Mouse (Mus musculus) intestine, embryonic 16.5 days (tissue): ENCODE measurements around the gene Ntn4. TPM values are rescaled to one million over a fixed set of nuclear protein-coding genes. Genes with fewer than 3 reads are reported as not detected.

Source experiments
- ATAC-seq: fragments of 200-750 bp; cut with Nextera tagmentation; 2 replicates; pipeline ENCODE4 v1.8.0; 2017; ENCODE audit warnings: moderate TSS enrichment, moderate library complexity
- H3K27ac ChIP-seq: fragments of 300-500 bp; sonication (generic); 2 replicates; pipeline ENCODE4 v1.5.1; 2014; ENCODE audit warnings: mild to moderate bottlenecking, low read length
- H3K27me3 ChIP-seq: fragments of 300-500 bp; sonication (generic); replicated peaks from 2 replicates; pipeline ENCODE4 v1.6.1; 2014; ENCODE audit warnings: low read length, control low read depth, mixed read lengths; ENCODE audit not compliant: control insufficient read depth, insufficient read depth
- H3K36me3 ChIP-seq: fragments of 300-500 bp; sonication (generic); 2 replicates; pipeline ENCODE4 v1.6.1; 2014; ENCODE audit warnings: low read length, control low read depth; ENCODE audit not compliant: control insufficient read depth, insufficient read depth
- H3K4me1 ChIP-seq: fragments of 300-500 bp; sonication (generic); 2 replicates; pipeline ENCODE4 v1.6.1; 2014; ENCODE audit warnings: low read length, control low read depth, mixed read lengths; ENCODE audit not compliant: control insufficient read depth, insufficient read depth
- H3K4me2 ChIP-seq: fragments of 300-500 bp; sonication (generic); 2 replicates; pipeline ENCODE4 v1.6.1; 2014; ENCODE audit warnings: low read depth, low read length, control low read depth
- H3K4me3 ChIP-seq: fragments of 300-500 bp; sonication (generic); 2 replicates; pipeline ENCODE4 v1.5.1; 2014; ENCODE audit warnings: mild to moderate bottlenecking, low read length
- H3K9ac ChIP-seq: fragments of 300-500 bp; sonication (generic); 2 replicates; pipeline ENCODE4 v1.6.1; 2014; ENCODE audit warnings: low read depth, low read length
- H3K9me3 ChIP-seq: fragments of 300-500 bp; sonication (generic); 2 replicates; pipeline ENCODE4 v1.6.1; 2016; ENCODE audit warnings: low read length, control low read depth; ENCODE audit not compliant: control insufficient read depth
- WGBS: fragments of 180-500 bp; shearing (Covaris S2); extraction: QIAGEN DNeasy Blood & Tissue Kit; methylation state at CpG from one replicate; pipeline ENCODE4 v1.1.7; 2014; 5-methylcytosine and 5-hydroxymethylcytosine counted together
- polyA plus RNA-seq: library from polyadenylated mRNA; unstranded; fragments of >200 nt; fragmentation: Nextera tagmentation; extraction: Ambion mirVana; gene quantifications from 2 replicates; pipeline ENCODE4 v1.2.1, GENCODE M21; 2015

Ntn4 gene
- polyA plus RNA-seq = 0.22 and 0.23 TPM in 2 replicates

GRCm38 (mm10) chr10:93640521-93640952 is at the start of gene Ntn4:
Ntn4 (plus strand) TSS chr10:93640681.
- no peaks in the 10 kb centered on the region for H3K36me3 ChIP-seq
- H3K9me3 ChIP-seq = no peaks in the 10 kb centered on the region
- H3K27me3 ChIP-seq = 0 out of 2 replicates have a peak, but pooled peaks cover 6% of the 10 kb centered on the region
- peak within 1 kb of the TSS; percentile 79 for H3K4me3 ChIP-seq
- peaks cover 10% of the 10 kb centered on the region for H3K4me1 ChIP-seq
- H3K9ac ChIP-seq = peak within 1 kb of the TSS; percentile 74
- H3K27ac ChIP-seq = no peak within 1 kb of the TSS
- peak; percentile 38 for ATAC-seq
- peak within 1 kb of the TSS; percentile 100 for H3K4me2 ChIP-seq
- 6% methylated on average over 22 of the region's 30 CpGs for WGBS

GRCm38 (mm10) chr10:93592456-93592855 is 48.0 kb upstream of the Ntn4 start:
- H3K27ac ChIP-seq = no peak overlapping the region
- no peak for ATAC-seq
- H3K4me1 ChIP-seq = peaks cover 13% of the 10 kb centered on the region; the same call in 1 of the 2 replicates
- WGBS = 59% methylated on average over 12 of the region's 12 CpGs
- H3K27me3 ChIP-seq = no peaks in the 10 kb centered on the region
- H3K36me3 ChIP-seq = no peaks in the 10 kb centered on the region
- no peaks in the 10 kb centered on the region for H3K9me3 ChIP-seq
- no peak overlapping the region for H3K4me3 ChIP-seq
- no peak overlapping the region for H3K9ac ChIP-seq
- H3K4me2 ChIP-seq = no peak overlapping the region

- Histone ChIP-seq H3K9ac (peak overlapping the region; percentile 65), H3K4me3 (peak overlapping the region; percentile 49), H3K27me3 (no peaks in the 10 kb centered on the region), H3K9me3 (no peaks in the 10 kb centered on the region), H3K4me2 (peak overlapping the region; percentile 86), H3K4me1 (peaks cover 3% of the 10 kb centered on the region; the same call in 1 of the 2 replicates), H3K27ac (no peak overlapping the region), H3K36me3 (no peaks in the 10 kb centered on the region)
- peak; percentile 42; the same call in 1 of the 2 replicates for ATAC-seq
- WGBS = 1% methylated on average over 22 of the region's 22 CpGs
These were observed 46.4 kb upstream of the Ntn4 start for GRCm38 (mm10) chr10:93594022-93594482.

GRCm38 (mm10) chr10:93595831-93596230 is 44.6 kb upstream of the Ntn4 start:
- Histone ChIP-seq H3K27me3 (no peaks in the 10 kb centered on the region), H3K9me3 (no peaks in the 10 kb centered on the region), H3K9ac (no peak overlapping the region), H3K4me3 (no peak overlapping the region), H3K27ac (no peak overlapping the region), H3K4me2 (no peak overlapping the region), H3K4me1 (peaks cover 3% of the 10 kb centered on the region; the same call in 1 of the 2 replicates), H3K36me3 (no peaks in the 10 kb centered on the region)
- ATAC-seq = no peak
- 65% methylated on average over 4 of the region's 4 CpGs for WGBS

- no peaks in the 10 kb centered on the region for H3K9me3 ChIP-seq
- no peak for ATAC-seq
- H3K4me1 ChIP-seq = peaks cover 3% of the 10 kb centered on the region; the same call in 1 of the 2 replicates
- H3K27ac ChIP-seq = no peak overlapping the region
- H3K27me3 ChIP-seq = no peaks in the 10 kb centered on the region
- no peaks in the 10 kb centered on the region for H3K36me3 ChIP-seq
- no peak overlapping the region for H3K9ac ChIP-seq
- H3K4me3 ChIP-seq = no peak overlapping the region
- 80% methylated on average over 3 of the region's 3 CpGs for WGBS
- H3K4me2 ChIP-seq = no peak overlapping the region
These were observed 43.8 kb upstream of the Ntn4 start for GRCm38 (mm10) chr10:93596641-93597040.

- H3K4me2 ChIP-seq = no peak overlapping the region
- no peaks in the 10 kb centered on the region for H3K36me3 ChIP-seq
- no peak overlapping the region for H3K27ac ChIP-seq
- 87% methylated on average over 5 of the region's 5 CpGs for WGBS
- no peaks in the 10 kb centered on the region for H3K4me1 ChIP-seq
- H3K9ac ChIP-seq = no peak overlapping the region
- ATAC-seq = no peak
- H3K27me3 ChIP-seq = no peaks in the 10 kb centered on the region
- 0 out of 2 replicates have a peak, but pooled peaks cover 2% of the 10 kb centered on the region for H3K9me3 ChIP-seq
- no peak overlapping the region for H3K4me3 ChIP-seq
These were observed 38.2 kb upstream of the Ntn4 start for GRCm38 (mm10) chr10:93602309-93602708.

GRCm38 (mm10) chr10:93603256-93603655 is 37.2 kb upstream of the Ntn4 start:
- Histone ChIP-seq H3K27me3 (no peaks in the 10 kb centered on the region), H3K4me1 (no peaks in the 10 kb centered on the region), H3K36me3 (no peaks in the 10 kb centered on the region), H3K4me3 (no peak overlapping the region), H3K27ac (no peak overlapping the region), H3K9me3 (0 out of 2 replicates have a peak, but pooled peaks cover 2% of the 10 kb centered on the region), H3K4me2 (no peak overlapping the region), H3K9ac (no peak overlapping the region)
- no peak for ATAC-seq
- WGBS = 92% methylated on average over 1 of the region's 1 CpGs

- Histone ChIP-seq H3K27ac (no peak overlapping the region), H3K4me2 (no peak overlapping the region), H3K36me3 (no peaks in the 10 kb centered on the region), H3K9me3 (peaks cover 7% of the 10 kb centered on the region; the same call in 1 of the 2 replicates), H3K4me1 (no peaks in the 10 kb centered on the region), H3K9ac (no peak overlapping the region), H3K4me3 (no peak overlapping the region), H3K27me3 (no peaks in the 10 kb centered on the region)
- 85% methylated on average over 9 of the region's 9 CpGs for WGBS
- no peak for ATAC-seq
These were observed 34.2 kb upstream of the Ntn4 start for GRCm38 (mm10) chr10:93606326-93606725.

GRCm38 (mm10) chr10:93608051-93608450 is 32.4 kb upstream of the Ntn4 start:
- no peaks in the 10 kb centered on the region for H3K36me3 ChIP-seq
- WGBS = 51% methylated on average over 9 of the region's 9 CpGs
- H3K9ac ChIP-seq = no peak overlapping the region
- peaks cover 7% of the 10 kb centered on the region; the same call in 1 of the 2 replicates for H3K9me3 ChIP-seq
- H3K4me1 ChIP-seq = no peaks in the 10 kb centered on the region
- H3K4me3 ChIP-seq = no peak overlapping the region
- no peaks in the 10 kb centered on the region for H3K27me3 ChIP-seq
- no peak overlapping the region for H3K4me2 ChIP-seq
- no peak for ATAC-seq
- H3K27ac ChIP-seq = no peak overlapping the region

GRCm38 (mm10) chr10:93609236-93609635 is 31.2 kb upstream of the Ntn4 start:
- Histone ChIP-seq H3K9ac (no peak overlapping the region), H3K36me3 (no peaks in the 10 kb centered on the region), H3K4me3 (no peak overlapping the region), H3K9me3 (peaks cover 5% of the 10 kb centered on the region; the same call in 1 of the 2 replicates), H3K27ac (no peak overlapping the region), H3K27me3 (no peaks in the 10 kb centered on the region), H3K4me2 (no peak overlapping the region), H3K4me1 (no peaks in the 10 kb centered on the region)
- 93% methylated on average over 7 of the region's 7 CpGs for WGBS
- no peak for ATAC-seq
